Mouse (Mus musculus) liver, embryonic 14.5 days (tissue): ENCODE results near the gene Ntng2. TPM values are rescaled to one million over a fixed set of nuclear protein-coding genes. Genes with fewer than 3 reads are reported as not detected.

ENCODE experiments used
- ATAC-seq: fragments of 200-750 bp; cut with Nextera tagmentation; 2 replicates; pipeline ENCODE4 v1.8.0; 2017; ENCODE audit warnings: moderate number of reproducible peaks, mild to moderate bottlenecking, moderate library complexity; ENCODE audit not compliant: insufficient read depth
- DNase-seq, 3 experiments: peaks; one replicate each; pipeline ENCODE4 v3.0.0-alpha.2; 2012 to 2013; ENCODE audit warnings: low read depth in 3 of 3, low spot score in 3 of 3
- H3K27ac ChIP-seq: fragments of 300-500 bp; sonication (generic); 2 replicates; pipeline ENCODE4 v1.5.1; 2014; ENCODE audit warnings: moderate library complexity, mild to moderate bottlenecking, control low read depth, inconsistent platforms
- H3K27me3 ChIP-seq: fragments of 300-500 bp; sonication (generic); 2 replicates; pipeline ENCODE4 v1.6.1; 2014; ENCODE audit warnings: mild to moderate bottlenecking, low read length, moderate library complexity; ENCODE audit not compliant: control insufficient read depth, insufficient read depth
- H3K36me3 ChIP-seq: fragments of 300-500 bp; sonication (generic); replicated peaks from 2 replicates; pipeline ENCODE4 v1.6.1; 2014; ENCODE audit warnings: low read depth; ENCODE audit not compliant: control insufficient read depth, insufficient read depth
- H3K4me1 ChIP-seq, 2 experiments: fragments of 200-500 bp in 1 of 2; fragments of 300-500 bp in 1 of 2; sonication (generic) in 1 of 2; replicated peaks; 2 replicates each; pipeline ENCODE4 v1.6.1; 2012 to 2014; ENCODE audit warnings: antibody characterized with exemption in 1 of 2, inconsistent platforms in 1 of 2, low read length in 1 of 2; ENCODE audit not compliant: control insufficient read depth in 2 of 2, insufficient read depth in 2 of 2
- H3K4me2 ChIP-seq: fragments of 300-500 bp; sonication (generic); 2 replicates; pipeline ENCODE4 v1.6.1; 2014; ENCODE audit warnings: low read depth, mild to moderate bottlenecking, control low read depth, moderate library complexity
- H3K4me3 ChIP-seq, 2 experiments: fragments of 200-500 bp in 1 of 2; fragments of 300-500 bp in 1 of 2; sonication (generic) in 1 of 2; 2 replicates each; pipeline ENCODE4 v1.5.1; 2012 to 2014; ENCODE audit warnings: low read depth in 2 of 2, low read length in 2 of 2, mild to moderate bottlenecking in 2 of 2, control low read depth in 1 of 2, inconsistent platforms in 1 of 2, moderate library complexity in 1 of 2; ENCODE audit not compliant: insufficient read depth in 1 of 2
- H3K9ac ChIP-seq: fragments of 300-500 bp; sonication (generic); replicated peaks from 2 replicates; pipeline ENCODE4 v1.6.1; 2014; ENCODE audit warnings: mild to moderate bottlenecking, control low read depth, moderate library complexity
- H3K9me3 ChIP-seq: fragments of 300-500 bp; sonication (generic); 2 replicates; pipeline ENCODE4 v1.6.1; 2016; ENCODE audit warnings: low read length, mixed read lengths; ENCODE audit not compliant: control insufficient read depth
- CTCF ChIP-seq: IDR thresholded peaks from 2 replicates; pipeline ENCODE4 v1.5.1; 2016; ENCODE audit warnings: antibody characterized with exemption, low read depth, control low read depth
- EP300 ChIP-seq: IDR thresholded peaks from 2 replicates; pipeline ENCODE4 v1.6.1; 2016; ENCODE audit warnings: antibody characterized with exemption, low read depth
- WGBS: fragments of 180-500 bp; shearing (Covaris S2); extraction: QIAGEN DNeasy Blood & Tissue Kit; methylation state at CpG from one replicate; pipeline ENCODE4 v1.1.7; 2014; ENCODE audit not compliant: insufficient replicate concordance; 5-methylcytosine and 5-hydroxymethylcytosine counted together
- polyA plus RNA-seq, 2 experiments: library from polyadenylated mRNA; depleted of rRNA in 1 of 2; stranded (reverse) in 1 of 2; unstranded in 1 of 2; fragments of >200 nt; fragmentation: Nextera tagmentation in 1 of 2; extraction: Ambion mirVana in 1 of 2; gene quantifications; 2 replicates each; pipeline versions ENCODE4 v1.2.1 to v1.2.3; 2012 to 2014

Gene Ntng2
- polyA plus RNA-seq, 2 experiments, result 0.22 to 0.34 TPM

GRCm38 (mm10) chr2:29237623-29238022 lies 15.2 kb downstream of the Ntng2 start:
- Histone ChIP-seq H3K4me2 (no peak overlapping the region), H3K27me3 (no peaks in the 10 kb centered on the region; the same call in 1 of the 2 replicates), H3K4me1 (no peaks in the 10 kb centered on the region), H3K4me3 (no peak overlapping the region), H3K36me3 (no peaks in the 10 kb centered on the region), H3K27ac (no peak overlapping the region), H3K9me3 (no peaks in the 10 kb centered on the region), H3K9ac (no peak overlapping the region)
- ATAC-seq (no peak), DNase-seq (peak in 1 of 3 experiments; percentile 16)
- WGBS, result 13% methylated on average over 4 of the region's 4 CpGs
- no peak for TF ChIP-seq EP300
- TF ChIP-seq CTCF, result peak; percentile 82

GRCm38 (mm10) chr2:29235811-29236210 lies 17.0 kb downstream of the Ntng2 start:
- Histone ChIP-seq H3K4me2 (no peak overlapping the region), H3K4me1 (no peaks in the 10 kb centered on the region), H3K27ac (no peak overlapping the region), H3K9me3 (no peaks in the 10 kb centered on the region), H3K9ac (no peak overlapping the region), H3K4me3 (no peak overlapping the region), H3K36me3 (no peaks in the 10 kb centered on the region), H3K27me3 (no peaks in the 10 kb centered on the region; the same call in 1 of the 2 replicates)
- WGBS, result 65% methylated on average over 7 of the region's 7 CpGs
- ATAC-seq (no peak), DNase-seq (no peak)
- TF ChIP-seq EP300 (no peak), CTCF (no peak)

GRCm38 (mm10) chr2:29235026-29235425 lies 17.8 kb downstream of the Ntng2 start:
- H3K4me1 ChIP-seq, result no peaks in the 10 kb centered on the region
- DNase-seq (no peak), ATAC-seq (no peak)
- no peak overlapping the region for H3K4me2 ChIP-seq
- no peak overlapping the region for H3K4me3 ChIP-seq
- no peaks in the 10 kb centered on the region for H3K36me3 ChIP-seq
- no peak overlapping the region for H3K9ac ChIP-seq
- WGBS, result 49% methylated on average over 3 of the region's 3 CpGs
- H3K27me3 ChIP-seq, result no peaks in the 10 kb centered on the region; the same call in 1 of the 2 replicates
- no peak overlapping the region for H3K27ac ChIP-seq
- TF ChIP-seq CTCF (no peak), EP300 (no peak)
- H3K9me3 ChIP-seq, result no peaks in the 10 kb centered on the region

GRCm38 (mm10) chr2:29234002-29234401 lies 18.8 kb downstream of the Ntng2 start:
- DNase-seq (no peak), ATAC-seq (no peak)
- WGBS, result 60% methylated on average over 4 of the region's 4 CpGs
- no peaks in the 10 kb centered on the region; the same call in 1 of the 2 replicates for H3K27me3 ChIP-seq
- no peaks in the 10 kb centered on the region for H3K4me1 ChIP-seq
- H3K36me3 ChIP-seq, result no peaks in the 10 kb centered on the region
- no peak overlapping the region for H3K4me2 ChIP-seq
- no peak overlapping the region for H3K4me3 ChIP-seq
- no peak for TF ChIP-seq CTCF
- TF ChIP-seq EP300, result no peak
- no peak overlapping the region for H3K27ac ChIP-seq
- H3K9ac ChIP-seq, result no peak overlapping the region
- no peaks in the 10 kb centered on the region for H3K9me3 ChIP-seq

- no peaks in the 10 kb centered on the region for H3K4me1 ChIP-seq
- DNase-seq (no peak), ATAC-seq (no peak)
- H3K4me3 ChIP-seq, result no peak overlapping the region
- H3K36me3 ChIP-seq, result no peaks in the 10 kb centered on the region
- WGBS, result 54% methylated on average over 9 of the region's 9 CpGs
- H3K27ac ChIP-seq, result no peak overlapping the region
- TF ChIP-seq EP300 (no peak), CTCF (no peak)
- H3K9ac ChIP-seq, result no peak overlapping the region
- no peaks in the 10 kb centered on the region for H3K9me3 ChIP-seq
- H3K27me3 ChIP-seq, result no peaks in the 10 kb centered on the region
- no peak overlapping the region for H3K4me2 ChIP-seq
Measured at GRCm38 (mm10) chr2:29230191-29230835, 22.5 kb downstream of the Ntng2 start.
